ENCODE assay signal across 24 mouse cellular contexts in the genomic region with DNA sequence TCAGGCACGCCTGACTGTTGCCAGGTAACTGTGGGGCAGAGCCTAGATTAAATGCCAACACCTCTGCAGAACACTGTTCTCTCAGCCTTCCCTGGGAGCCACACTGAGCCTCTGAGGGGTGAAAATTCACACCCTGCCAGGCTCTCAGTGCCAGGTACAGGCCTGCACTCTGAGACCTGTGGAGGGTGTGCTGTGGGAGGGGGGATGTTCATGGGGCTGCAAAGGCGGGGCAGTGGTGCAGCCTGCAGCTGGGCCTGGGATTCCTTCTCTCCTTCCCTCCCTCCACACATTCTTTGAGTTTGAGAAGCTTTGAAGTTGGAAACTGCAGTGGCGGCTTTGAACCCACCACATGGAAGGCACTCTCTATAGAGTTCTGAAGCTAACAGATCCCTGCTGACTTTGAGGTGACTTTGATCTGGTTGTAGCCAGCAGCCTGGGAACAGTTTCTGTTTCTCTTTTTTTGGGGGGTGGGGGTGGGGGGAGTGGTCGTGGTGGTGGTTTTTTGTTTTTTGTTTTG. TPM values are rescaled to one million over a fixed set of nuclear protein-coding genes. Genes with fewer than 3 reads are reported as not detected.
A peak's percentile ranks its signal among the peaks of the same experiment; 100 is the strongest.
DNase-seq lines count a peak whose midpoint lies in the region; ATAC-seq lines count a peak whose summit lies in the region.
"Had no signal": no experiment of that assay in that cellular context is flagged by ENCODE, and none has a peak within 500 bp of the region (broad histone marks: within the 10 kb centered on the region; RNA-seq: fewer than 3 reads in every experiment).

No protein-coding gene starts in this region.

- H3K27ac ChIP-seq in embryonic facial prominence, embryonic 11.5 days (replicated peaks; ENCODE audit: low read depth, low read length), result no peak overlapping the region
- no peak overlapping the region for H3K27ac ChIP-seq in embryonic facial prominence, embryonic 10.5 days (replicated peaks)
- H3K27ac ChIP-seq in kidney, embryonic 16.5 days (ENCODE audit: low read length), result no peak overlapping the region
- H3K27ac ChIP-seq in hindbrain, embryonic 14.5 days, result no peak overlapping the region
- H3K27ac ChIP-seq: embryonic facial prominence, embryonic 12.5 days; forebrain, embryonic 13.5 days; heart, adult 2 months; limb, embryonic 13.5 days; macrophage; neural tube, embryonic 13.5 days had no signal

- WGBS in embryonic facial prominence, embryonic 11.5 days, result 67% methylated on average over 4 of the region's 4 CpGs
- WGBS in embryonic facial prominence, embryonic 10.5 days, result 65% methylated on average over 4 of the region's 4 CpGs
- 62% methylated on average over 4 of the region's 4 CpGs for WGBS in kidney, embryonic 16.5 days
- 54% methylated on average over 4 of the region's 4 CpGs for WGBS in hindbrain, embryonic 14.5 days

- DNase-seq in embryonic facial prominence, embryonic 11.5 days (ENCODE audit: low spot score), result peak; percentile 16
- DNase-seq in embryonic facial prominence, embryonic 10.5 days (ENCODE audit: low spot score), result no peak
- peak; percentile 72 for DNase-seq in thymus, postnatal 0 days (ENCODE audit: low spot score)
- no peak for DNase-seq in thymus, postnatal 10 days (ENCODE audit: low spot score in 2 of 2)
- DNase-seq in mesoderm, embryonic 11.5 days (ENCODE audit: low read depth, low spot score), result peak; percentile 19
- DNase-seq in cerebellum, adult 9-10 months, result no peak
- no peak for DNase-seq in hindbrain, embryonic 14.5 days (ENCODE audit: low spot score)
- DNase-seq: adrenal gland, adult 2 months; cerebellum, adult 8-10 months; gastrocnemius, postnatal 25 days; heart, adult 2 months; kidney, adult 9 months; kidney, postnatal 36 days; right cerebral cortex, adult 18-20 months had no signal

- no peaks in the 10 kb centered on the region for H3K36me3 ChIP-seq in embryonic facial prominence, embryonic 11.5 days (replicated peaks; ENCODE audit: control insufficient read depth, insufficient read depth, low read depth, low read length)
- no peaks in the 10 kb centered on the region for H3K36me3 ChIP-seq in embryonic facial prominence, embryonic 10.5 days (replicated peaks)
- no peaks in the 10 kb centered on the region for H3K36me3 ChIP-seq in kidney, embryonic 16.5 days (ENCODE audit: insufficient read depth, low read length)
- no peaks in the 10 kb centered on the region for H3K36me3 ChIP-seq in hindbrain, embryonic 14.5 days (replicated peaks; ENCODE audit: control insufficient read depth, insufficient read depth)
- H3K36me3 ChIP-seq: embryonic facial prominence, embryonic 12.5 days; limb, embryonic 13.5 days; neural tube, embryonic 13.5 days had no signal

- H3K4me3 ChIP-seq in embryonic facial prominence, embryonic 11.5 days (ENCODE audit: low read depth, low read length), result no peak overlapping the region
- no peak overlapping the region for H3K4me3 ChIP-seq in embryonic facial prominence, embryonic 10.5 days
- no peak overlapping the region for H3K4me3 ChIP-seq in kidney, embryonic 16.5 days (ENCODE audit: low read length)
- H3K4me3 ChIP-seq in hindbrain, embryonic 14.5 days (replicated peaks; ENCODE audit: low read length), result no peak overlapping the region
- H3K4me3 ChIP-seq: embryonic facial prominence, embryonic 12.5 days; erythroblast, embryonic 14.5 days; forebrain, embryonic 13.5 days; heart, adult 2 months; limb, embryonic 13.5 days; neural tube, embryonic 13.5 days had no signal

- no peak overlapping the region for H3K9ac ChIP-seq in embryonic facial prominence, embryonic 11.5 days (replicated peaks; ENCODE audit: low read length)
- no peak overlapping the region for H3K9ac ChIP-seq in kidney, embryonic 16.5 days (replicated peaks; ENCODE audit: low read length)
- no peak overlapping the region for H3K9ac ChIP-seq in hindbrain, embryonic 14.5 days
- H3K9ac ChIP-seq: embryonic facial prominence, embryonic 12.5 days; forebrain, embryonic 13.5 days; limb, embryonic 13.5 days; neural tube, embryonic 13.5 days had no signal

- no peak overlapping the region for H3K4me2 ChIP-seq in embryonic facial prominence, embryonic 11.5 days (ENCODE audit: low read depth, low read length)
- H3K4me2 ChIP-seq in kidney, embryonic 16.5 days (replicated peaks; ENCODE audit: low read depth, low read length), result no peak overlapping the region
- no peak overlapping the region for H3K4me2 ChIP-seq in hindbrain, embryonic 14.5 days (replicated peaks)
- H3K4me2 ChIP-seq: embryonic facial prominence, embryonic 12.5 days; forebrain, embryonic 13.5 days; limb, embryonic 13.5 days; midbrain, embryonic 11.5 days; neural tube, embryonic 13.5 days had no signal

- H3K4me1 ChIP-seq in embryonic facial prominence, embryonic 11.5 days (ENCODE audit: control insufficient read depth, insufficient read depth, low read length), result no peaks in the 10 kb centered on the region
- H3K4me1 ChIP-seq in embryonic facial prominence, embryonic 10.5 days, result peaks cover 57% of the 10 kb centered on the region
- peaks cover 36% of the 10 kb centered on the region for H3K4me1 ChIP-seq in kidney, embryonic 16.5 days (ENCODE audit: insufficient read depth, low read length)
- no peaks in the 10 kb centered on the region for H3K4me1 ChIP-seq in hindbrain, embryonic 14.5 days (replicated peaks; ENCODE audit: control insufficient read depth, insufficient read depth, low read length)

- no peak for ATAC-seq in embryonic facial prominence, embryonic 11.5 days (replicated peaks; ENCODE audit: insufficient number of reproducible peaks, low FRiP score, low TSS enrichment, low read depth)
- no peak for ATAC-seq in kidney, embryonic 16.5 days (ENCODE audit: low FRiP score, low TSS enrichment)
- ATAC-seq in hindbrain, embryonic 14.5 days (ENCODE audit: low FRiP score), result no peak
- ATAC-seq: forebrain, embryonic 13.5 days had no signal

- H3K27me3 ChIP-seq in embryonic facial prominence, embryonic 11.5 days (ENCODE audit: control insufficient read depth, insufficient read depth, low read length), result no peaks in the 10 kb centered on the region
- H3K27me3 ChIP-seq in embryonic facial prominence, embryonic 10.5 days (replicated peaks; ENCODE audit: low read depth, poor library complexity, severe bottlenecking), result peaks cover 46% of the 10 kb centered on the region
- no peaks in the 10 kb centered on the region for H3K27me3 ChIP-seq in kidney, embryonic 16.5 days (ENCODE audit: insufficient read depth, low read length)
- H3K27me3 ChIP-seq in hindbrain, embryonic 14.5 days (ENCODE audit: control insufficient read depth, insufficient read depth, low read length), result peaks cover 9% of the 10 kb centered on the region
- H3K27me3 ChIP-seq: limb, embryonic 13.5 days had no signal

- no peaks in the 10 kb centered on the region for H3K9me3 ChIP-seq in embryonic facial prominence, embryonic 11.5 days (replicated peaks; ENCODE audit: control insufficient read depth, low read length)
- H3K9me3 ChIP-seq in embryonic facial prominence, embryonic 10.5 days, result no peaks in the 10 kb centered on the region
- H3K9me3 ChIP-seq in kidney, embryonic 16.5 days (ENCODE audit: low read length), result no peaks in the 10 kb centered on the region
- no peaks in the 10 kb centered on the region for H3K9me3 ChIP-seq in hindbrain, embryonic 14.5 days (ENCODE audit: control insufficient read depth, low read length)
- H3K9me3 ChIP-seq: embryonic facial prominence, embryonic 12.5 days; forebrain, embryonic 13.5 days; limb, embryonic 13.5 days; neural tube, embryonic 13.5 days had no signal

RNA-seq across cellular contexts. Expression of gene 6030468B19Rik, which starts 3.4 kb away (rescaled TPM):
- polyA plus RNA-seq in embryonic facial prominence, embryonic 11.5 days (2014; fragmentation: Nextera tagmentation; extraction: Ambion mirVana), result 0.27 and 0.67 TPM in 2 replicates
- 0.69 and 1.4 TPM in 2 replicates for polyA plus RNA-seq in embryonic facial prominence, embryonic 10.5 days (2016; fragmentation: Nextera tagmentation; extraction: Ambion mirVana)
- polyA plus RNA-seq in thymus, postnatal 0 days (2015; fragmentation: Nextera tagmentation; extraction: Ambion mirVana), result 0.21 and 0.55 TPM in 2 replicates
- polyA plus RNA-seq in kidney, embryonic 16.5 days (2015; fragmentation: Nextera tagmentation; extraction: Ambion mirVana), result 0.33 and 0.54 TPM in 2 replicates
- polyA plus RNA-seq in hindbrain, embryonic 14.5 days (2014; fragmentation: Nextera tagmentation; extraction: Ambion mirVana), result 0.24 TPM in 1 of 2 replicates, not detected in the other
- polyA plus RNA-seq: adrenal gland, adult 2 months; forebrain, embryonic 13.5 days; heart, postnatal 0 days; hindbrain, embryonic 11.5 days; macrophage had no signal

RNA-seq across cellular contexts. Expression of gene Tmc6, which starts 12.1 kb away (rescaled TPM):
- polyA plus RNA-seq in embryonic facial prominence, embryonic 11.5 days (2014; fragmentation: Nextera tagmentation; extraction: Ambion mirVana), result 9.9 and 10.7 TPM in 2 replicates
- 16.6 and 19.8 TPM in 2 replicates for polyA plus RNA-seq in embryonic facial prominence, embryonic 10.5 days (2016; fragmentation: Nextera tagmentation; extraction: Ambion mirVana)
- 46.7 and 58.9 TPM in 2 replicates for polyA plus RNA-seq in thymus, postnatal 0 days (2015; fragmentation: Nextera tagmentation; extraction: Ambion mirVana)
- polyA plus RNA-seq in kidney, embryonic 16.5 days (2015; fragmentation: Nextera tagmentation; extraction: Ambion mirVana), result 47.9 and 50.5 TPM in 2 replicates
- polyA plus RNA-seq in hindbrain, embryonic 14.5 days (2014; fragmentation: Nextera tagmentation; extraction: Ambion mirVana), result 3.3 and 4.9 TPM in 2 replicates

RNA-seq across cellular contexts. Expression of gene Tmc8, which starts 12.2 kb away (rescaled TPM):
- 0.39 and 0.70 TPM in 2 replicates for polyA plus RNA-seq in embryonic facial prominence, embryonic 11.5 days (2014; fragmentation: Nextera tagmentation; extraction: Ambion mirVana)
- 1.2 and 1.4 TPM in 2 replicates for polyA plus RNA-seq in embryonic facial prominence, embryonic 10.5 days (2016; fragmentation: Nextera tagmentation; extraction: Ambion mirVana)
- 37.5 and 41.1 TPM in 2 replicates for polyA plus RNA-seq in thymus, postnatal 0 days (2015; fragmentation: Nextera tagmentation; extraction: Ambion mirVana)
- polyA plus RNA-seq in kidney, embryonic 16.5 days (2015; fragmentation: Nextera tagmentation; extraction: Ambion mirVana), result 3.6 TPM in 2 replicates
- polyA plus RNA-seq in hindbrain, embryonic 14.5 days (2014; fragmentation: Nextera tagmentation; extraction: Ambion mirVana), result 0.48 and 0.68 TPM in 2 replicates

RNA-seq across cellular contexts. Expression of gene Gm20708, which starts 15.4 kb away (rescaled TPM):
- polyA plus RNA-seq in embryonic facial prominence, embryonic 11.5 days (2014; fragmentation: Nextera tagmentation; extraction: Ambion mirVana), result 0.17 TPM in 1 of 2 replicates, not detected in the other
- polyA plus RNA-seq in embryonic facial prominence, embryonic 10.5 days (2016; fragmentation: Nextera tagmentation; extraction: Ambion mirVana), result 0.28 and 0.41 TPM in 2 replicates
- 0.13 and 0.48 TPM in 2 replicates for polyA plus RNA-seq in thymus, postnatal 0 days (2015; fragmentation: Nextera tagmentation; extraction: Ambion mirVana)
- polyA plus RNA-seq in kidney, embryonic 16.5 days (2015; fragmentation: Nextera tagmentation; extraction: Ambion mirVana), result 0.26 and 0.44 TPM in 2 replicates
- 0.89 and 1.0 TPM in 2 replicates for polyA plus RNA-seq in hindbrain, embryonic 14.5 days (2014; fragmentation: Nextera tagmentation; extraction: Ambion mirVana)

RNA-seq across cellular contexts. Expression of gene Syngr2, which starts 15.4 kb away (rescaled TPM):
- polyA plus RNA-seq in embryonic facial prominence, embryonic 11.5 days (2014; fragmentation: Nextera tagmentation; extraction: Ambion mirVana), result 30.4 and 32.9 TPM in 2 replicates
- polyA plus RNA-seq in embryonic facial prominence, embryonic 10.5 days (2016; fragmentation: Nextera tagmentation; extraction: Ambion mirVana), result 27.7 and 29.9 TPM in 2 replicates
- polyA plus RNA-seq in thymus, postnatal 0 days (2015; fragmentation: Nextera tagmentation; extraction: Ambion mirVana), result 100.0 and 116 TPM in 2 replicates
- polyA plus RNA-seq in kidney, embryonic 16.5 days (2015; fragmentation: Nextera tagmentation; extraction: Ambion mirVana), result 93.2 and 106 TPM in 2 replicates
- 17.6 and 18.9 TPM in 2 replicates for polyA plus RNA-seq in hindbrain, embryonic 14.5 days (2014; fragmentation: Nextera tagmentation; extraction: Ambion mirVana)

Comparison
In these comparisons a context has a peak if more than half of its experiments do, and no peak if none do; other contexts are left out.
1. DNase-seq: peak in embryonic facial prominence, embryonic 11.5 days (single experiment), thymus, postnatal 0 days (single experiment) and mesoderm, embryonic 11.5 days (single experiment); none in embryonic facial prominence, embryonic 10.5 days (single experiment), thymus, postnatal 10 days (0 of 2), cerebellum, adult 9-10 months (single experiment) and hindbrain, embryonic 14.5 days (single experiment).